Mouse (Mus musculus) G1E (cell line): ENCODE results near the gene Ly6g6e.

Experiments used
- CTCF ChIP-seq: IDR thresholded peaks from 2 replicates; pipeline ENCODE4 v1.5.1; 2012; ENCODE audit warnings: low read depth, low read length, inconsistent platforms, mixed read lengths
- POLR2AphosphoS5 ChIP-seq: IDR thresholded peaks from 2 replicates; pipeline ENCODE4 v1.6.1; 2012; ENCODE audit warnings: low read depth, low read length, inconsistent platforms; ENCODE audit not compliant: insufficient replicate concordance
- TAL1 ChIP-seq: conservative IDR thresholded peaks from 2 replicates; pipeline ENCODE4 v1.6.1; 2012; ENCODE audit warnings: low read depth, low read length, inconsistent platforms, mixed read lengths

DNA sequence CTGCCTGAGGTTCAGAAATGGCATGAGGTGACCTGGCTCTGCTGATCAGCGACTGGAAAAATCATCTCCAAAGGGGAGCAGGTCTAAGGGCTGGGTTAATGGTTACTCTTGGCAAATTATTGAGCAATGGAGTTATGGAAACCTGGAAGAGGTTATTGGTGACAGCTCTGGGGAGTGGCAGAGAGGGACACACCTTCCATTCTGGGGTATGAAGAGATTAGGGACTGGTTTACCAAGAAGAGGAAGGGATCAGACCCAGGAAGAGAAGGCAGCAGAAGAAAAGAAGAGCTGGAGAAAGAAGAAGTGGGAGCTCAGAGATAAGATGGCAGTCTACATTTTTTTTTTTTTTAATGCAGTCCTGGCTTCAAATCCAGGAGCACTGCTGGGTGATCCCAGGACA lies 29.0 kb upstream of the Ly6g6e start:
- TF ChIP-seq CTCF (no peak), POLR2AphosphoS5 (no peak), TAL1 (no peak)
